Mouse (Mus musculus): ENCODE data around the gene Cpne8. TPM values are rescaled to one million over a fixed set of nuclear protein-coding genes. Genes with fewer than 3 reads are reported as not detected.

The Cpne8 gene
- polyA plus RNA-seq, 1 experiment, result 13.2 TPM

GRCm38 (mm10) chr15:90595592-90595991 is 83.6 kb downstream of the Cpne8 start:
- Histone ChIP-seq H3K4me3 (no peak overlapping the region), H3ac (ENCODE audit: control insufficient read depth, insufficient read length) (no peak overlapping the region), H3K36me3 (ENCODE audit: control insufficient read depth, insufficient read depth) (no peaks in the 10 kb centered on the region), H3K4me2 (ENCODE audit: low read depth) (no peak overlapping the region), H3K79me2 (ENCODE audit: control insufficient read depth, insufficient read depth) (no peaks in the 10 kb centered on the region), H3K27me3 (ENCODE audit: control insufficient read depth, insufficient read depth, insufficient read length) (no peaks in the 10 kb centered on the region)
- TF ChIP-seq E2F4 (IDR thresholded peaks at IDR 0.05; ENCODE audit: insufficient read depth) (no peak), REST (IDR thresholded peaks at IDR 0.05; ENCODE audit: insufficient read depth, insufficient read length) (no peak), TCF12 (IDR thresholded peaks at IDR 0.05; ENCODE audit: insufficient read depth, poor library complexity, severe bottlenecking) (no peak), MYOG (IDR thresholded peaks at IDR 0.05; ENCODE audit: control insufficient read depth in 1 of 3, insufficient read depth in 1 of 3, insufficient read length in 2 of 3, low read depth in 2 of 3) (no peak), POLR2AphosphoS2 (IDR thresholded peaks at IDR 0.05; ENCODE audit: insufficient read length, low read depth) (no peak), MYOD1 (IDR thresholded peaks at IDR 0.05; ENCODE audit: control insufficient read depth in 1 of 3, insufficient read length in 2 of 3, low read depth in 2 of 3) (no peak), MAX (IDR thresholded peaks at IDR 0.05; ENCODE audit: low read depth) (no peak), USF1 (IDR thresholded peaks at IDR 0.05; ENCODE audit: low read depth) (no peak)

- Histone ChIP-seq H3K79me2 (ENCODE audit: control insufficient read depth, insufficient read depth) (no peaks in the 10 kb centered on the region), H3K27me3 (ENCODE audit: control insufficient read depth, insufficient read depth, insufficient read length) (no peaks in the 10 kb centered on the region), H3K4me3 (no peak overlapping the region), H3K4me2 (ENCODE audit: low read depth) (no peak overlapping the region), H3K36me3 (ENCODE audit: control insufficient read depth, insufficient read depth) (no peaks in the 10 kb centered on the region), H3ac (ENCODE audit: control insufficient read depth, insufficient read length) (no peak overlapping the region)
- TF ChIP-seq SRF (IDR thresholded peaks at IDR 0.05; ENCODE audit: control insufficient read depth, insufficient read length, low read depth) (no peak), POLR2A (IDR thresholded peaks at IDR 0.05; ENCODE audit: insufficient read length, low read depth) (no peak), MAX (IDR thresholded peaks at IDR 0.05; ENCODE audit: low read depth) (no peak), MYOG (IDR thresholded peaks at IDR 0.05; ENCODE audit: control insufficient read depth in 1 of 3, insufficient read depth in 1 of 3, insufficient read length in 2 of 3, low read depth in 2 of 3) (no peak), TCF3 (IDR thresholded peaks at IDR 0.05; ENCODE audit: insufficient read length, low read depth) (no peak), POLR2AphosphoS2 (IDR thresholded peaks at IDR 0.05; ENCODE audit: insufficient read length, low read depth) (no peak), MYOD1 (IDR thresholded peaks at IDR 0.05; ENCODE audit: control insufficient read depth in 1 of 3, insufficient read length in 2 of 3, low read depth in 2 of 3) (no peak), E2F4 (IDR thresholded peaks at IDR 0.05; ENCODE audit: insufficient read depth) (no peak), REST (IDR thresholded peaks at IDR 0.05; ENCODE audit: insufficient read depth, insufficient read length) (no peak)
Measured at GRCm38 (mm10) chr15:90589587-90589986, 89.6 kb downstream of the Cpne8 start.

- Histone ChIP-seq H3K27me3 (ENCODE audit: control insufficient read depth, insufficient read depth, insufficient read length) (no peaks in the 10 kb centered on the region), H3K79me2 (ENCODE audit: control insufficient read depth, insufficient read depth) (no peaks in the 10 kb centered on the region), H3K4me3 (no peak overlapping the region), H3K4me2 (ENCODE audit: low read depth) (no peak overlapping the region), H3ac (ENCODE audit: control insufficient read depth, insufficient read length) (no peak overlapping the region), H3K36me3 (ENCODE audit: control insufficient read depth, insufficient read depth) (no peaks in the 10 kb centered on the region)
- TF ChIP-seq CEBPB (IDR thresholded peaks at IDR 0.05; ENCODE audit: insufficient read depth, poor library complexity, severe bottlenecking), result peak; percentile 90
- no peak for TF ChIP-seq POLR2A (IDR thresholded peaks at IDR 0.05; ENCODE audit: insufficient read length, low read depth)
- TF ChIP-seq TCF3 (IDR thresholded peaks at IDR 0.05; ENCODE audit: insufficient read length, low read depth), result no peak
Measured at GRCm38 (mm10) chr15:90577402-90577801, 101.8 kb downstream of the Cpne8 start.

GRCm38 (mm10) chr15:90569246-90569645 is 110.0 kb downstream of the Cpne8 start:
- H3K4me3 ChIP-seq, result no peak overlapping the region
- no peak overlapping the region for H3ac ChIP-seq (ENCODE audit: control insufficient read depth, insufficient read length)
- no peak for TF ChIP-seq POLR2AphosphoS2 (IDR thresholded peaks at IDR 0.05; ENCODE audit: insufficient read length, low read depth)
- no peak for TF ChIP-seq MYOG (IDR thresholded peaks at IDR 0.05; ENCODE audit: control insufficient read depth in 1 of 3, insufficient read depth in 1 of 3, insufficient read length in 2 of 3, low read depth in 2 of 3)
- TF ChIP-seq SRF (IDR thresholded peaks at IDR 0.05; ENCODE audit: control insufficient read depth, insufficient read length, low read depth), result no peak
- TF ChIP-seq REST (IDR thresholded peaks at IDR 0.05; ENCODE audit: insufficient read depth, insufficient read length), result no peak
- TF ChIP-seq MAX (IDR thresholded peaks at IDR 0.05; ENCODE audit: low read depth), result no peak
- TF ChIP-seq USF1 (IDR thresholded peaks at IDR 0.05; ENCODE audit: low read depth), result no peak
- TF ChIP-seq POLR2A (IDR thresholded peaks at IDR 0.05; ENCODE audit: insufficient read length, low read depth), result no peak
- TF ChIP-seq TCF12 (IDR thresholded peaks at IDR 0.05; ENCODE audit: insufficient read depth, poor library complexity, severe bottlenecking), result no peak
- H3K36me3 ChIP-seq (ENCODE audit: control insufficient read depth, insufficient read depth), result no peaks in the 10 kb centered on the region
- H3K4me2 ChIP-seq (ENCODE audit: low read depth), result no peak overlapping the region
- no peaks in the 10 kb centered on the region for H3K27me3 ChIP-seq (ENCODE audit: control insufficient read depth, insufficient read depth, insufficient read length)
- H3K79me2 ChIP-seq (ENCODE audit: control insufficient read depth, insufficient read depth), result no peaks in the 10 kb centered on the region

GRCm38 (mm10) chr15:90568050-90568449 is 111.2 kb downstream of the Cpne8 start:
- Histone ChIP-seq H3K4me3 (no peak overlapping the region), H3K27me3 (ENCODE audit: control insufficient read depth, insufficient read depth, insufficient read length) (no peaks in the 10 kb centered on the region), H3K4me2 (ENCODE audit: low read depth) (no peak overlapping the region), H3ac (ENCODE audit: control insufficient read depth, insufficient read length) (no peak overlapping the region), H3K79me2 (ENCODE audit: control insufficient read depth, insufficient read depth) (no peaks in the 10 kb centered on the region), H3K36me3 (ENCODE audit: control insufficient read depth, insufficient read depth) (no peaks in the 10 kb centered on the region)
- TF ChIP-seq MAX (IDR thresholded peaks at IDR 0.05; ENCODE audit: low read depth), result no peak
- no peak for TF ChIP-seq TCF12 (IDR thresholded peaks at IDR 0.05; ENCODE audit: insufficient read depth, poor library complexity, severe bottlenecking)
- TF ChIP-seq MYOD1 (IDR thresholded peaks at IDR 0.05; ENCODE audit: control insufficient read depth in 1 of 3, insufficient read length in 2 of 3, low read depth in 2 of 3), result no peak
- no peak for TF ChIP-seq E2F4 (IDR thresholded peaks at IDR 0.05; ENCODE audit: insufficient read depth)
- no peak for TF ChIP-seq POLR2A (IDR thresholded peaks at IDR 0.05; ENCODE audit: insufficient read length, low read depth)
- no peak for TF ChIP-seq TCF3 (IDR thresholded peaks at IDR 0.05; ENCODE audit: insufficient read length, low read depth)
- no peak for TF ChIP-seq MYOG (IDR thresholded peaks at IDR 0.05; ENCODE audit: control insufficient read depth in 1 of 3, insufficient read depth in 1 of 3, insufficient read length in 2 of 3, low read depth in 2 of 3)
- no peak for TF ChIP-seq CEBPB (IDR thresholded peaks at IDR 0.05; ENCODE audit: insufficient read depth, poor library complexity, severe bottlenecking)

Data from myocyte (in vitro differentiated cells).